Mouse (Mus musculus) splenic B cell, adult 2 months (primary cell): ENCODE data around the gene Fam107b.
A peak's percentile ranks its signal among the peaks of the same experiment; 100 is the strongest.

Experiments used
- DNase-seq: peaks from one replicate; pipeline ENCODE4 v3.0.0-alpha.2; 2011; ENCODE audit warnings: low read depth, low spot score
- H3K27me3 ChIP-seq: 2 replicates; pipeline ENCODE4 v1.6.1; 2012; ENCODE audit warnings: mild to moderate bottlenecking, low read length, moderate library complexity, mixed read lengths; ENCODE audit not compliant: control insufficient read depth, poor library complexity, insufficient read depth, severe bottlenecking
- H3K36me3 ChIP-seq: 2 replicates; pipeline ENCODE4 v1.6.1; 2012; ENCODE audit warnings: mild to moderate bottlenecking, low read length, moderate library complexity, mixed read lengths; ENCODE audit not compliant: control insufficient read depth, poor library complexity, insufficient read depth, severe bottlenecking

The Fam107b gene

GRCm38 (mm10) chr2:3745041-3745440, 174.8 kb downstream of the Fam107b start:
- H3K36me3 ChIP-seq = no peaks in the 10 kb centered on the region
- no peaks in the 10 kb centered on the region for H3K27me3 ChIP-seq
- no peak for DNase-seq

GRCm38 (mm10) chr2:3745910-3746606, 175.8 kb downstream of the Fam107b start:
- no peaks in the 10 kb centered on the region for H3K27me3 ChIP-seq
- H3K36me3 ChIP-seq = no peaks in the 10 kb centered on the region; the same call in 1 of the 2 replicates
- no peak for DNase-seq

- no peak for DNase-seq
- no peaks in the 10 kb centered on the region for H3K27me3 ChIP-seq
- no peaks in the 10 kb centered on the region; the same call in 1 of the 2 replicates for H3K36me3 ChIP-seq
These were observed 178.6 kb downstream of the Fam107b start for GRCm38 (mm10) chr2:3748714-3749503.

GRCm38 (mm10) chr2:3749504-3750024, 179.3 kb downstream of the Fam107b start:
- H3K27me3 ChIP-seq = no peaks in the 10 kb centered on the region
- peak; percentile 56 for DNase-seq
- no peaks in the 10 kb centered on the region; the same call in 1 of the 2 replicates for H3K36me3 ChIP-seq

GRCm38 (mm10) chr2:3750126-3750525, 179.8 kb downstream of the Fam107b start:
- Histone ChIP-seq H3K36me3 (no peaks in the 10 kb centered on the region; the same call in 1 of the 2 replicates), H3K27me3 (no peaks in the 10 kb centered on the region)
- no peak for DNase-seq

DNA sequence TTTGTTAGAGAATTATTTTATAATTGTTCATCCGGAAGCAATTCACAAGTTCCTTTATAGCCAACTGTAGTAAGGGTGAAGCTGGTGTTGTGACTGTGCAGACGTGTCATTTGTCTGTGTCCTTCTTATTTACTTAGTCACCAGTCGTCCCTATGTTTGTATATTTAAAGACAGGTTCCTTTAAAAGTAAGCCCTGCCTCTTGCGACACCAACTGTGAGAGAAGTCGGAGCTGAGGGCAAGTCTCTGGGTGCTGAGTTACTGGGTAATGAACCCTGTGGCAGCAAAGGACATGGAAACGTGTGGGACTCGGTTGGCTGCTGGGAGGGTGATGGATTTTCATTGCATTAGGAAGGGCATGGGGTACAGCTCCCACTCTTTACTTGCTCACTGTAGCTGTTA, 182.1 kb downstream of the Fam107b start:
- DNase-seq = no peak
- Histone ChIP-seq H3K27me3 (no peaks in the 10 kb centered on the region), H3K36me3 (no peaks in the 10 kb centered on the region; the same call in 1 of the 2 replicates)

DNA sequence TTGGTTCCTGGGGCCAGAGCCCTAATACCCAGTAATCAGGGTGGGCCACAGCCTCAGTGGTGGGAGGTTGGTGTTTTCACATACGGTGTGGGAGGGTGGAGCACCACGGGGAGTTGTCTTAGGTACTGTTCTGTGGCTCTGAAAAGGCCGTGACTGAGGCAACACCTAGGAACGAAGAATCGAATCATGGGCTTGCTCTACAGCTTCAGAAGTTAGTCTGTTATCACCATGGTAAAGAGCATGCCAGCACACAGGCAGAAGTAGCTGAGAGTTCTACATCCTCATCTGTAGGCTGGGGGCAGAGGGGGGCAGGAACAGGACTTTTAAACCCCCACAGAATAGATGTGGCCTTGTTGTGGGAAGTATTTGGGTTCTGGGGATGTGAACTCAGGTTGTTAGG, 182.6 kb downstream of the Fam107b start:
- DNase-seq = no peak

DNA sequence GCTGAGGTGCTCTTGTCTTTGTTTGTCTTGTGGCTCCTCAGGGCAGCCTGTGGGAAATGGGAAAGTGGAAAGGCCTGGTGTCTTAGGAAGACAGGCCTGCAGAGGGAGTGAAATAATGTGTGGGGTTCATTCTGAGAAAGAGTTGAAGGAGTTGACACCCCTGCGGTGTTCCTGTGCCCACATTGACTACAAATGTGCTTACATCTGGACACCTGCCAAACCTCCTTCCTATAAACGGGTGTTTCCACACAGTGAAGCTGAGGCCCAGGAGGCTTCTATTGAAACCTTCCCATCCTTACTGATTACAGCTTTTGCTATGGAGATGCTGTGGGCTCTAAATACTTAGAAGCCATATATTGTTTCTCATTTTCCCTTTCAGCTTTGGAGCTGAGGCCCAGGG, 183.5 kb downstream of the Fam107b start:
- peak; percentile 41 for DNase-seq
- H3K27me3 ChIP-seq = no peaks in the 10 kb centered on the region
- H3K36me3 ChIP-seq = no peaks in the 10 kb centered on the region; the same call in 1 of the 2 replicates

More for the DNA sequence above, 182.6 kb downstream of the Fam107b start:
- Histone ChIP-seq H3K36me3 (no peaks in the 10 kb centered on the region; the same call in 1 of the 2 replicates), H3K27me3 (no peaks in the 10 kb centered on the region)

GRCm38 (mm10) chr2:3755936-3756335, 185.6 kb downstream of the Fam107b start:
- Histone ChIP-seq H3K27me3 (no peaks in the 10 kb centered on the region), H3K36me3 (no peaks in the 10 kb centered on the region; the same call in 1 of the 2 replicates)
- no peak for DNase-seq

- Histone ChIP-seq H3K36me3 (no peaks in the 10 kb centered on the region; the same call in 1 of the 2 replicates), H3K27me3 (no peaks in the 10 kb centered on the region)
- peak; percentile 44 for DNase-seq
These were observed 188.1 kb downstream of the Fam107b start for GRCm38 (mm10) chr2:3758406-3758805.

GRCm38 (mm10) chr2:3760234-3760836, 190.0 kb downstream of the Fam107b start:
- Histone ChIP-seq H3K27me3 (no peaks in the 10 kb centered on the region), H3K36me3 (no peaks in the 10 kb centered on the region)
- DNase-seq = no peak

DNA sequence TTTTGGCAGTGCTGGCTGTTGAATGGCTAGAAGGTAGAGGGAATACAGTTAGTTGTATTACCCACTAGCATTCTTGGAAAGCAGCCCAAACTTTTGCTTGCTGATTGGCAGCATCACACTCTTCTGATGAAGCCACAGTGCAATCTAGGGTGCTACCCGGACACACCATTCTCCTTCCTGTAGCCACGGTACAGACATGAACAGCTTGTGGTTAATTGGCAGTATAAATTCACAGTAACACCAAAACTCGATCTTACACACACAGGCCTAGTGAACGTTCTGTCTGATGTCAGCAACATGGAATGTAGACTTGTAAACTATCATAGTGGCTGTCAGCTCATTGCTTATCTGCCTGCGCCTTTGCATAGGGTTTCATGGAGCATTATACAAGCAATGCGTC, 193.8 kb downstream of the Fam107b start:
- H3K27me3 ChIP-seq = no peaks in the 10 kb centered on the region
- no peak for DNase-seq
- no peaks in the 10 kb centered on the region for H3K36me3 ChIP-seq

DNA sequence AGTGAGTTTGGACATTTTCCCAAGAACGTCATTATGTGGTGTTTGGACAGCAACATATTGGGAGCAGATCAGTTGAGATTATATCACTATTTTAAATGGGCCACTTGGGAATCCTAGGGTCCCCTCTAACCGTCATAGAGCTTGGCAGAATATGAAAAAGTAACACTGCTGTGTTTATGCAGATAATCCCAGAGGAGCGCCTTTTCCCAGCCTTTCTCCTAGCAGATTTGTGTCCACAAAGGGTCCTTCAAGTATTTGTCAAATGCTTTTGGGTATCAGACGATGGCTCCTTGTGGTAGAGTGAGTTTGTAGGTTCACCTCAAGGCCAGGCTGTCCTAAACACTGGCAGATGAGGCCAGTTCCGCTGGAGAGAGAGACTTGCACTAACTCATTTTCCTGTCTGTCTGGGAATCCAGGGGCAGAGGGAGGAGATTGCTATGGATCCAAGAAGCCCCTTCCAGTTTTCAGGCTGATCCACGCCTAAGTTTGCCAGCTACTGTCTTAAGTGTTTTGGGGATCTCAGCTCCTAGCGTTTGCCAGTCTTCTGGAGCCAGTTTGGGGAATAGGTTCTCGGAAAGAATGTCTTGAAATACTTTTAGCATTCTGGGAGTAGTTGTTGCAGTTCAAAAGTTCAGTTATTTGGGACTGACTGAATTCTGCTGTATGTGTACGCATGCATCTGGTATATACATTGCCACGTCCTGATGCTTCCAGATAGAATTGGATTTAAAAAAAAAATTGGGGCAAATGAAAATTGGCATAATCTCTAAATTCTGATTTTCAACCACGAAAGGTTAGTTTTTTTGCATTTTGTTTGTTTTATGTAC, 195.9 kb downstream of the Fam107b start:
- Histone ChIP-seq H3K27me3 (no peaks in the 10 kb centered on the region), H3K36me3 (no peaks in the 10 kb centered on the region)
- no peak for DNase-seq

DNA sequence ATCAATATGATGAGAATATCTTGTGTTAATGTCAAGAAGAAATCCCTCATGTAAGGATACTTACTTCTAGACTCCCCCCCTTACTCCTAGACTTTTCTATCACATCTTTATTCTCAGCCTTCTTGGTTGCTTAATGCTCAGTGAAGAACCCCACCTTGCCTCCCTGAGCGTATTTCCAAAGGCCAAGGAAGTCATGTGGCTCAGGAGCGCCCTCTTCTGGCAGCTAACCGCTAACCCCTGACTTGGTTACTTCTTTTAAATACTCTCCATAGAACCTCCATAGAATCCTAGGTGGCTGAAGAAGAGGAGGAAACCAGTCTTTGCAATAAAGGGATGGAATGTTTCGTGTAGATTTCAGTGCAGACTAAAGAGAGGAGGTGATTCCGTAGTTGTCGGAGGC, 199.0 kb downstream of the Fam107b start:
- no peaks in the 10 kb centered on the region for H3K27me3 ChIP-seq
- peak; percentile 90 for DNase-seq
- H3K36me3 ChIP-seq = peaks cover 2% of the 10 kb centered on the region
